Mouse (Mus musculus): ENCODE measurements around the gene Arhgef18. TPM values are rescaled to one million over a fixed set of nuclear protein-coding genes. Genes with fewer than 3 reads are reported as not detected.

Gene Arhgef18
- total and polyA plus RNA-seq, 2 experiments from 2014 or later: 3.4 to 12.6 TPM

DNA sequence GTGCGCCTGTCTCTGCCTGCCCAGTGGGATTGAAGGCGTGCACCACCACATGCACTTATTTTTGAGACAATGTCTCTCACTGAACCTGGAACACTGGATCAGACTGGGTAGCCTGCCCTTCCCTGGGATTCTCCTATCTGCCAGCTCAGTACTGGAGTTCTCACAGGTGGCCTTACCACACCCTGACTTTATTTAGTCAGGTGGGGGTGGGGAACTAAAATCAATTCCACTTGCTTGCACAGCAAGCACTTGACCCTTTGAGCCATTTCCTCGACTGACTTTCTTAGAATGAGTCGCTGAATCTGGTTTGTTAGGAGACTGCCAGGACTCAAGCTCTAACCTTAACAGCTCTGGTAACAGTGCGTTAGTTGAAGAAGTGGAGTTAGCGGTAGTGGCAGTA is 40.1 kb upstream of the Arhgef18 start:
- no peaks in the 10 kb centered on the region for H3K4me1 ChIP-seq (ENCODE audit: control insufficient read depth, insufficient read depth)
- no peak for DNase-seq (ENCODE audit: low spot score)
- H3K4me2 ChIP-seq (ENCODE audit: low read depth, low read length): no peak overlapping the region
- no peak overlapping the region for H3K4me3 ChIP-seq (ENCODE audit: low read depth, low read length)
- no peaks in the 10 kb centered on the region for H3K36me3 ChIP-seq (replicated peaks; ENCODE audit: control insufficient read depth, insufficient read depth, low read length)
- H3K27me3 ChIP-seq (ENCODE audit: control insufficient read depth, insufficient read depth, low read length): no peaks in the 10 kb centered on the region
- no peak overlapping the region for H3K27ac ChIP-seq (ENCODE audit: low read depth)
- 73% methylated on average over 6 of the region's 6 CpGs for WGBS
- no peaks in the 10 kb centered on the region for H3K9me3 ChIP-seq (replicated peaks; ENCODE audit: control insufficient read depth, low read length)
- ATAC-seq (ENCODE audit: insufficient read depth, low read depth): no peak
- no peak overlapping the region for H3K9ac ChIP-seq (replicated peaks; ENCODE audit: low read depth, low read length)
- TF ChIP-seq EP300 (IDR thresholded peaks at IDR 0.05; ENCODE audit: low read depth) (no peak), CTCF (IDR thresholded peaks at IDR 0.05; ENCODE audit: low read depth) (no peak)

DNA sequence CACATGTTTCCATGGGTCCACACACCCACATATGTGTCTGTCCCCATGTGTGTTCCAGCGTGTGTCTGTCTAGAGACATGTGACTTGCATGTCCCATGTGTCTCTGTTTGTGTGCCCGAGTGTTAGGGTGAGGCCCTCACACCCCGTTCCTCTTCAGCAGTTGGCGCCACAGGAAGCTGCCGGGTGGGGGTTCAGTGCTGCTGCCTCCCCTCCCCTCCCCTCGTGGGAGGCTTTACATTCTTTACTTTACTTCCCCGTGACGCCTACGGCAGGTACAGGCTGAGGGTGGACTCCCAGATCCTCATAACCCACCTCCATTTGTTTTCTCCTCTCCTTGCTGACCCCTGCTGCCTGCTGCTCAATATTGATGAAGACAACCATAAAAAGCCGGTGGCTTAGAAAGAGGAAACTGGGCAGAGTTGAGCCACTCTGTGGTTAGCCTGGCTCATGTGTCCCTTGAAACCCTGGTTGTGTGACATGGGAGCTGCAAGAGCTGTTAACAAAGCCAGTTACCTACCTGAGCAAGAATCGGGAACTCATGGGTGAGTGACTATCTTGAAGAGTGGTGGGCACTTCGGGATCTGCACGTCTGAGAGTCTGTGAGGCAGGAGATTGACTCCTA is 39.5 kb upstream of the Arhgef18 start, which contains the start of gene A430078G23Rik:
TSS of gene A430078G23Rik (plus strand) at position 227 of the 622 bp plus-strand sequence.
- no peak for TF ChIP-seq EP300 (IDR thresholded peaks at IDR 0.05; ENCODE audit: low read depth)
- Histone ChIP-seq H3K27ac (ENCODE audit: low read depth) (peak within 1 kb of the TSS; percentile 11; the same call in 1 of the 2 replicates), H3K4me1 (ENCODE audit: control insufficient read depth, insufficient read depth) (no peaks in the 10 kb centered on the region), H3K4me2 (ENCODE audit: low read depth, low read length) (peak within 1 kb of the TSS; percentile 1; the same call in 1 of the 2 replicates), H3K9ac (replicated peaks; ENCODE audit: low read depth, low read length) (no peak within 1 kb of the TSS), H3K9me3 (replicated peaks; ENCODE audit: control insufficient read depth, low read length) (no peaks in the 10 kb centered on the region), H3K36me3 (replicated peaks; ENCODE audit: control insufficient read depth, insufficient read depth, low read length) (no peaks in the 10 kb centered on the region), H3K27me3 (ENCODE audit: control insufficient read depth, insufficient read depth, low read length) (no peaks in the 10 kb centered on the region), H3K4me3 (ENCODE audit: low read depth, low read length) (peak within 1 kb of the TSS; percentile 26; the same call in 1 of the 2 replicates)
- ATAC-seq (ENCODE audit: insufficient read depth, low read depth): no peak
- WGBS: 63% methylated on average over 13 of the region's 13 CpGs
- DNase-seq (ENCODE audit: low spot score): no peak

DNA sequence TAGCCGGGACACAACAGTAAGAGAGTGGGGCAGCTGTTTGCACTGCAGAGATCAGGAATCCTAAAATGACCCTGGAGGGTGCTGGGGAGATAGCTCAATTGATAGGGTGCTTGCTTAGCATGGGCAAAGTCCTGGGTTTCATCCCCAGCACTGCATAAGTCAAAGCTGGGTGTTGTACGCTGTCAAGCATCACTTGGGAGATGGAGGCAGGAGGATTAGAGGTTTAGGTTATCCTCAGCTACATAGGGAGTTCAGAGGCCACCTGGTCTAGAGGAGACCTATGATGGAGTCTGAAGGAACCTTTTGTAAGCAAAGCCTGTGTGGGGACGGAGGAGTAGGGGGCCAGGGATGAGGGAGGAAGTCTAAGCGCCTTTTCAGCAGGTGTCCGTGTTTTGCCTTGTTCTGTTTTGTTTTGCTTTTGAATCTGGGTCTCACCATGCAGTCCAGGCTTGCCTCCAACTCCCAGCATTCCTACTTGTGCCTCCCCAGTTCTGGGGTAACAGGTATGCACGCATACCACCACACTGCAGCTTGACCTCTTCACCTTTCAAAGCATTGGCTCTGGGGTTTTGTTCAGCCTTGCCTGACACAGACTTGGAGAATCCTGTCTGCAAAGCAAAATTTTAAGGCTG is 38.9 kb upstream of the Arhgef18 start:
- peak overlapping the region; percentile 1; the same call in 1 of the 2 replicates for H3K4me2 ChIP-seq (ENCODE audit: low read depth, low read length)
- H3K27ac ChIP-seq (ENCODE audit: low read depth): peak overlapping the region; percentile 11; the same call in 1 of the 2 replicates
- H3K9ac ChIP-seq (replicated peaks; ENCODE audit: low read depth, low read length): no peak overlapping the region
- TF ChIP-seq EP300 (IDR thresholded peaks at IDR 0.05; ENCODE audit: low read depth) (no peak), CTCF (IDR thresholded peaks at IDR 0.05; ENCODE audit: low read depth) (no peak)
- H3K4me3 ChIP-seq (ENCODE audit: low read depth, low read length): peak overlapping the region; percentile 26; the same call in 1 of the 2 replicates
- H3K27me3 ChIP-seq (ENCODE audit: control insufficient read depth, insufficient read depth, low read length): no peaks in the 10 kb centered on the region
- no peaks in the 10 kb centered on the region for H3K4me1 ChIP-seq (ENCODE audit: control insufficient read depth, insufficient read depth)
- ATAC-seq (ENCODE audit: insufficient read depth, low read depth): no peak
- no peaks in the 10 kb centered on the region for H3K36me3 ChIP-seq (replicated peaks; ENCODE audit: control insufficient read depth, insufficient read depth, low read length)
- WGBS: 60% methylated on average over 6 of the region's 6 CpGs
- no peaks in the 10 kb centered on the region for H3K9me3 ChIP-seq (replicated peaks; ENCODE audit: control insufficient read depth, low read length)
- no peak for DNase-seq (ENCODE audit: low spot score)

DNA sequence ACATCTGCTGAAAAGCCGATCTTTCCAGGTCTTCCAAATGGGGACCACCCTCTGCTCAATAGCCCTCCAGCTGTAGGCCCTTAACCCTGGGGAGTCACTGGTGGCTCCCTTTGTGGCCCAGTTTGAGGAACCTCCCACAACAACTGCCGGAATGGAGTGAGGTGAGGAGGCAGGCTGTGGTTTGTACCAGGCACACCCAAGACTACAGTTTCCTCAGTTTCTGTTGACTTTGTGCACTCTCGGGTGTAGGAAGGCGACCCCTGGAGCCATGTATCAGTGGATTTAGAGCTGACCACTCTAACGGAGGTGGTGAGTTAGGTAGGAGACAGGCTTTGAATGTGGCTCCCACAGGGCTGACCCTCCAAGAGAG is 38.4 kb upstream of the Arhgef18 start:
- no peak overlapping the region for H3K9ac ChIP-seq (replicated peaks; ENCODE audit: low read depth, low read length)
- H3K27me3 ChIP-seq (ENCODE audit: control insufficient read depth, insufficient read depth, low read length): no peaks in the 10 kb centered on the region
- WGBS: 61% methylated on average over 5 of the region's 5 CpGs
- no peaks in the 10 kb centered on the region for H3K4me1 ChIP-seq (ENCODE audit: control insufficient read depth, insufficient read depth)
- peak overlapping the region; percentile 29; the same call in 1 of the 2 replicates for H3K4me2 ChIP-seq (ENCODE audit: low read depth, low read length)
- H3K27ac ChIP-seq (ENCODE audit: low read depth): peak overlapping the region; percentile 15; the same call in 1 of the 2 replicates
- ATAC-seq (ENCODE audit: insufficient read depth, low read depth) (no peak), DNase-seq (ENCODE audit: low spot score) (no peak)
- H3K9me3 ChIP-seq (replicated peaks; ENCODE audit: control insufficient read depth, low read length): no peaks in the 10 kb centered on the region
- H3K4me3 ChIP-seq (ENCODE audit: low read depth, low read length): peak overlapping the region; percentile 26; the same call in 1 of the 2 replicates
- no peaks in the 10 kb centered on the region for H3K36me3 ChIP-seq (replicated peaks; ENCODE audit: control insufficient read depth, insufficient read depth, low read length)
- TF ChIP-seq EP300 (IDR thresholded peaks at IDR 0.05; ENCODE audit: low read depth) (no peak), CTCF (IDR thresholded peaks at IDR 0.05; ENCODE audit: low read depth) (no peak)

DNA sequence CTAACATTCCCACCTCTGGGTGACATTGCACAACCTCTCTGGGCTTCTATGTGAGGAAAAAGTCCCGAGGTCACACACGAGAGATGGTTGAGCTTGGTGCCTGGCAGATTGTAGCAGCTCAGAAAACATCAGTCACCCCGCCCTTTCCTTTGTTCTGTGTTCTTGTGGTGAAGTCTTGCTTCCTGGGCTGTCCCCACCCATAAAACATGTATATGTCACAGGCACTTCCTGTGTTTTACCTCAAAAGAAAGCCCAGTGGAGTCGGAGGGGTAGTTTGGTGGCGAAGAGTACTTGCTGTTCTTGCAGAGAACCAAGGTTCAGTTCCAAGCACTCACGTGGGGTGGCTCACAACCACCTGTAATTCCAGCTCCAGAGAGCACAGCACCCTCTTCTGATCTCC is 37.2 kb upstream of the Arhgef18 start:
- DNase-seq (ENCODE audit: low spot score) (no peak), ATAC-seq (ENCODE audit: insufficient read depth, low read depth) (no peak)
- no peak for TF ChIP-seq CTCF (IDR thresholded peaks at IDR 0.05; ENCODE audit: low read depth)
- no peak for TF ChIP-seq EP300 (IDR thresholded peaks at IDR 0.05; ENCODE audit: low read depth)
- Histone ChIP-seq H3K9ac (replicated peaks; ENCODE audit: low read depth, low read length) (no peak overlapping the region), H3K4me1 (ENCODE audit: control insufficient read depth, insufficient read depth) (no peaks in the 10 kb centered on the region), H3K4me3 (ENCODE audit: low read depth, low read length) (no peak overlapping the region), H3K4me2 (ENCODE audit: low read depth, low read length) (peak overlapping the region; percentile 29; the same call in 1 of the 2 replicates), H3K9me3 (replicated peaks; ENCODE audit: control insufficient read depth, low read length) (no peaks in the 10 kb centered on the region), H3K36me3 (replicated peaks; ENCODE audit: control insufficient read depth, insufficient read depth, low read length) (no peaks in the 10 kb centered on the region), H3K27ac (ENCODE audit: low read depth) (no peak overlapping the region), H3K27me3 (ENCODE audit: control insufficient read depth, insufficient read depth, low read length) (no peaks in the 10 kb centered on the region)
- 75% methylated on average over 6 of the region's 6 CpGs for WGBS

All from heart, postnatal 0 days (tissue).